Mouse (Mus musculus) heart, postnatal 0 days (tissue): ENCODE results near the gene Yjefn3. TPM values are rescaled to one million over a fixed set of nuclear protein-coding genes. Genes with fewer than 3 reads are reported as not detected.

Experiments used
- ATAC-seq: fragments of 200-750 bp; cut with Nextera tagmentation; 2 replicates; pipeline ENCODE4 v1.8.0; 2017; ENCODE audit warnings: low read depth, moderate number of reproducible peaks, moderate library complexity; ENCODE audit not compliant: insufficient read depth
- DNase-seq: peaks from one replicate; pipeline ENCODE4 v3.0.0-alpha.2; 2016; ENCODE audit warnings: low spot score
- H3K27ac ChIP-seq: fragments of 300-500 bp; sonication (generic); 2 replicates; pipeline ENCODE4 v1.5.1; 2014; ENCODE audit warnings: low read depth, mild to moderate bottlenecking
- H3K27me3 ChIP-seq: fragments of 300-500 bp; sonication (generic); 2 replicates; pipeline ENCODE4 v1.6.1; 2014; ENCODE audit warnings: low read length, mixed read lengths; ENCODE audit not compliant: control insufficient read depth, insufficient read depth
- H3K36me3 ChIP-seq: fragments of 300-500 bp; sonication (generic); replicated peaks from 2 replicates; pipeline ENCODE4 v1.6.1; 2014; ENCODE audit warnings: low read length, mixed read lengths; ENCODE audit not compliant: control insufficient read depth, insufficient read depth
- H3K4me1 ChIP-seq: fragments of 300-500 bp; sonication (generic); 2 replicates; pipeline ENCODE4 v1.6.1; 2014; ENCODE audit warnings: antibody characterized with exemption; ENCODE audit not compliant: control insufficient read depth, insufficient read depth
- H3K4me2 ChIP-seq: fragments of 300-500 bp; sonication (generic); 2 replicates; pipeline ENCODE4 v1.6.1; 2014; ENCODE audit warnings: low read depth, mild to moderate bottlenecking, low read length, moderate library complexity
- H3K4me3 ChIP-seq: fragments of 300-500 bp; sonication (generic); 2 replicates; pipeline ENCODE4 v1.5.1; 2014; ENCODE audit warnings: low read depth, low read length
- H3K9ac ChIP-seq: fragments of 300-500 bp; sonication (generic); replicated peaks from 2 replicates; pipeline ENCODE4 v1.6.1; 2014; ENCODE audit warnings: low read depth, low read length, mixed read lengths
- H3K9me3 ChIP-seq: fragments of 300-500 bp; sonication (generic); replicated peaks from 2 replicates; pipeline ENCODE4 v1.6.1; 2016; ENCODE audit warnings: low read length; ENCODE audit not compliant: control insufficient read depth
- CTCF ChIP-seq: IDR thresholded peaks from 2 replicates; pipeline ENCODE4 v1.5.1; 2016; ENCODE audit warnings: antibody characterized with exemption, control low read depth, low read depth
- EP300 ChIP-seq: IDR thresholded peaks from 2 replicates; pipeline ENCODE4 v1.6.1; 2016; ENCODE audit warnings: antibody characterized with exemption, low read depth
- WGBS: fragments of 180-500 bp; shearing (Covaris S2); extraction: QIAGEN DNeasy Blood & Tissue Kit; methylation state at CpG from one replicate; pipeline ENCODE4 v1.1.7; 2014; 5-methylcytosine and 5-hydroxymethylcytosine counted together
- polyA plus RNA-seq: library from polyadenylated mRNA; unstranded; fragments of >200 nt; fragmentation: Nextera tagmentation; extraction: Ambion mirVana; gene quantifications from 2 replicates; pipeline ENCODE4 v1.2.1, GENCODE M21; 2015
- total RNA-seq: library from RNA; depleted of rRNA; stranded (reverse); fragments of >200 nt; gene quantifications from 2 replicates; pipeline ENCODE4 v1.2.3, GENCODE M21; 2014; ENCODE audit warnings: low replicate concordance

The Yjefn3 gene
- total and polyA plus RNA-seq, 2 experiments from 2014 or later, result 1.2 to 13.9 TPM

DNA sequence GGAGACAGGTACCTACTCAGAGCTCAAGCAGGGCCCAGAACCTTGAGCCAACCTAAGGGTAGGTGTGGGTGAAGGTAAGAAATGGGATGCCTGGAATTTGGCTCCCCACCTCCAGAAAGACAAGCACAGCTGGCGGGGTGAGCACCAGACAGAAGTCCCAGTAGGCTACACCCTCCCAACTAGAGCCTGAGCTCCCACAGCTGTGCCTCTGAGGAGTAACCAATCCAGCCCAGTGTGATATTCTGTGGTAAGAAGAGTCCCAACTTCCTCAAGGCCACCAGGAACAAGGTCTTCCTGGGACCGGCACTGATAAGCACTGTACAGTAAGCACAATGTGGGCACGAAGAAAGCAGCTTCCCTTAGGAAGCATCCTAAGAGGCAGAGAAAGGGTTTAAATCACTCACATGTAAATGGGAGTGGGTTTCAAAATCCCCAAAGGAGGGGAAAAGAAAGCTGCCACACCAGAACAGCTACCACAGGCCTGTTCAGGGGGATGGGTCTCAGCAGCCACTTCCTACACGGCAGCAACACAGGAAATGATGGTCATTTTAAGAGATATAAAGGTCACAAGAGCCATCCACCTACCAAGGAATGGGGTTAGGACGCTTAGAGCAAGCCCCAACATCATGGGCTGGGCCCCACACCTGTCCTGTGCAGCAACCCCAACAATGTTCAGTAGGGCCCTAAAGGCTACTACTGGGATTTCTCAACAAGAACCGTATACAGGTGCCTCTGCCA lies 35.9 kb upstream of the Yjefn3 start:
- Histone ChIP-seq H3K4me2 (no peak overlapping the region), H3K4me1 (peaks cover 63% of the 10 kb centered on the region), H3K9me3 (no peaks in the 10 kb centered on the region), H3K4me3 (no peak overlapping the region), H3K9ac (no peak overlapping the region), H3K27ac (peak overlapping the region; percentile 80; the same call in 1 of the 2 replicates), H3K36me3 (peaks cover 7% of the 10 kb centered on the region), H3K27me3 (no peaks in the 10 kb centered on the region)
- TF ChIP-seq CTCF, result no peak
- no peak for TF ChIP-seq EP300
- no peak for ATAC-seq
- WGBS, result 61% methylated on average over 6 of the region's 6 CpGs
- DNase-seq, result no peak

DNA sequence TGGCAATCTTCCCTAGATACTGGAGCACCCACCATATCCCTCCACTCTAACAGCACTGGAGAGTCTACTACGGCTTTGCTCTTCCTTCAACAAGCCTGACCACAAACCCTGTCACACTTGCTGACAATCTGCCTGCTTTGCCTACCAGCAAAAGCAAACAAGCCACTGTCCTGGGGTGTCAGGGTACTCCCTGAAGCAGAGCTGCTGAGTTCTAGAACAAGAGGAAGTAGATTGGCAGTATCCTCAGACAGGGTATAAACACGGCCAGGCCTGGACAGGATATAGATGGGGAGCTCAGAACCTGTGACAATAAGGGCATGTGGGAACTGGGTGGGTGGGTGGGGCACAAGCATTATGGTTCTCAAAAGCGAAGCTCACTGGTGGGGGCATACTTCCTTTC lies 35.0 kb upstream of the Yjefn3 start:
- H3K4me2 ChIP-seq, result no peak overlapping the region
- ATAC-seq (no peak), DNase-seq (no peak)
- no peak overlapping the region for H3K9ac ChIP-seq
- no peak for TF ChIP-seq CTCF
- no peak for TF ChIP-seq EP300
- H3K36me3 ChIP-seq, result peaks cover 8% of the 10 kb centered on the region
- H3K9me3 ChIP-seq, result no peaks in the 10 kb centered on the region
- WGBS, result 73% methylated on average over 3 of the region's 3 CpGs
- no peak overlapping the region for H3K4me3 ChIP-seq
- no peaks in the 10 kb centered on the region for H3K27me3 ChIP-seq
- peak overlapping the region; percentile 85 for H3K27ac ChIP-seq
- peaks cover 57% of the 10 kb centered on the region for H3K4me1 ChIP-seq

DNA sequence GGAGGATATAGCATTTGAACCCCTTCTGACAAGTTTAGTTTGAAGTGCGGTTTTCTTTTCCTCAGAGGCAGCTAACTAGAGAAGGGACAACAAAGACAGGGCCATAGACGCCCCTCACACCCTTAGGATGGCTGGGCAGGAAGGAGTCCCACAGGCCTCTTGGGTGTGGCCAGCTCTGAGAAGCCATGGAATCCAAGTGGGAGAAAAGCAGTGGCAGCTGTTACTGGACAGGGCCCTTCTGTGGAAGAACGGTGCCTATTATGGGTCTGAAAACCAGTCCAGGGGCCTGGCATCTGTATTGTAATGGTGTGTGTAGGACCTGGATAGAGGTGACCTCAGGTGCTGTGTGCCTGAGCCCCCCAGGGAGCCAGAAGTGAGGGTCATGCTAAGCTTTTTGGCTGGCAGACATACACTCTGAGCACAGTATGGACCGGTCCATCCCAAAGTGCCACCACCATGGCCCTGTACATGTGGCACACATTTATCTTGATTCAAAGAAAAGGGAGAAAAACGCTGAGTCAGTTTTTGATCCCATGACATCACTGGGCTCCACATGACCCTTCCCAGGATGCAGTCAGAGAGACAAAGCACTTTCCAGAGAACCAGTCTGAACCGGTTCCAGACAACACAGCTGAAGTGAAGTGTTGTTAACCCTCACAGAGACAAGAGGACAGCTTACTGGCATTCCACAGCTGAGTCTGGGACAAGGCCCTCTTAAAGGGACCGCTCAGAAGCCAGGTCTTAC lies 33.7 kb upstream of the Yjefn3 start:
- no peaks in the 10 kb centered on the region for H3K9me3 ChIP-seq
- peak overlapping the region; percentile 85 for H3K27ac ChIP-seq
- peaks cover 13% of the 10 kb centered on the region for H3K36me3 ChIP-seq
- peak; percentile 94 for ATAC-seq
- H3K4me2 ChIP-seq, result no peak overlapping the region
- DNase-seq, result peak; percentile 96
- WGBS, result 30% methylated on average over 7 of the region's 7 CpGs
- peaks cover 55% of the 10 kb centered on the region for H3K4me1 ChIP-seq
- H3K9ac ChIP-seq, result no peak overlapping the region
- no peak for TF ChIP-seq CTCF
- peak; percentile 54; the same call in 1 of the 2 replicates for TF ChIP-seq EP300
- no peaks in the 10 kb centered on the region for H3K27me3 ChIP-seq
- H3K4me3 ChIP-seq, result no peak overlapping the region

DNA sequence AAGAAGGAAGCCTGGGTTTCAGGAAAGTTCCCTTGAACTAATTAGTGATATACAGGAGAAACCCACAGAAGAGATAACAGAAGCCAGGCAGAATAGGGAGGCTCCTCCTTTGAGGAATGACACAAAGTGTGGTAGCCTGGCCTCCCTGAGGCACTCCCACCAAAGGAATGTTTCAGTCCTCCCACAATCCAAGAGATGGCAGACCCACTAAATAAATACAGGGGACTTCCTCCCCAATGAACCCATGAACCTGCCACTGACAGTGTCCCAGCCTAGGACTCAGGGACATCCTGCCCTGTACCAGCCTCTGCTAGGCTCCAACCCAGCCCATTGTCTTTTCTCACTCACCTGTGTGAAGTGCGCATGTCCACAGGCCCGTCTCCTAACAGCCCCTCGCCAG lies 32.9 kb upstream of the Yjefn3 start:
- no peak overlapping the region for H3K9ac ChIP-seq
- ATAC-seq (no peak), DNase-seq (no peak)
- H3K27me3 ChIP-seq, result no peaks in the 10 kb centered on the region
- no peak for TF ChIP-seq CTCF
- no peak for TF ChIP-seq EP300
- peaks cover 48% of the 10 kb centered on the region for H3K4me1 ChIP-seq
- H3K9me3 ChIP-seq, result no peaks in the 10 kb centered on the region
- peaks cover 13% of the 10 kb centered on the region for H3K36me3 ChIP-seq
- WGBS, result 68% methylated on average over 3 of the region's 3 CpGs
- no peak overlapping the region for H3K4me3 ChIP-seq
- H3K27ac ChIP-seq, result peak overlapping the region; percentile 85
- H3K4me2 ChIP-seq, result no peak overlapping the region

DNA sequence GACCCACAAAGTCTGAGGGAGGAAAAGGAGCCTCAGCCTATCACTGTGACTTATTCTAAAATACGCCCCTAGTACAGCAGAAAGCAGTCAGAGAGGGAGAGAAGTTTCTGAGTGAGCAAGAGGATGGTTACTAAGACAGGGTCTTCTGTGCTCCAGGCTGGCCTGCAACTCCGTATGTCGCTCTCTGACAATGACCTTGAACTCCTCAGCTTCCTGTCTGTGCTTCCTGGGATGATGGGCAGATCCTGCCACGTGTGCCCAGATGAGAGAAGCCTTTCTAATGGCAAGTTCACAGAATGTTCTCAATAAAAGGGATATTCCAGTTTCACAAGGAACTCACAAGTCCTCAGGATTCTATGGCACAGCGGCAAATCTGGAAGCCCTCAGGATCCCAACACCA lies 32.1 kb upstream of the Yjefn3 start:
- no peaks in the 10 kb centered on the region for H3K27me3 ChIP-seq
- H3K9me3 ChIP-seq, result no peaks in the 10 kb centered on the region
- no peak overlapping the region for H3K27ac ChIP-seq
- ATAC-seq (no peak), DNase-seq (no peak)
- peaks cover 40% of the 10 kb centered on the region for H3K4me1 ChIP-seq
- no peak overlapping the region for H3K9ac ChIP-seq
- H3K4me3 ChIP-seq, result no peak overlapping the region
- H3K4me2 ChIP-seq, result no peak overlapping the region
- WGBS, result 63% methylated on average over 5 of the region's 5 CpGs
- TF ChIP-seq EP300 (no peak), CTCF (no peak)
- peaks cover 13% of the 10 kb centered on the region for H3K36me3 ChIP-seq
